8 mouse cellular contexts compared by ENCODE assay signal in genomic region chr6:59208685-59209298, GRCm38 (mm10). TPM values are rescaled to one million over a fixed set of nuclear protein-coding genes. Genes with fewer than 3 reads are reported as not detected.
DNase-seq lines count a peak whose midpoint lies in the region; ATAC-seq and TF ChIP-seq lines count a peak whose summit lies in the region.

Tigd2 (plus strand) TSS chr6:59208870.

- peak; percentile 96 for ATAC-seq in heart, embryonic 11.5 days (replicated peaks; ENCODE audit: insufficient number of reproducible peaks, low FRiP score, low TSS enrichment)
- peak; percentile 96 for ATAC-seq in kidney, embryonic 16.5 days (ENCODE audit: low FRiP score, low TSS enrichment)

- H3K9me3 ChIP-seq in heart, embryonic 11.5 days (replicated peaks; ENCODE audit: control insufficient read depth, low read length), result no peaks in the 10 kb centered on the region
- H3K9me3 ChIP-seq in kidney, embryonic 16.5 days (ENCODE audit: low read length), result no peaks in the 10 kb centered on the region

- peak within 1 kb of the TSS; percentile 76 for H3K4me3 ChIP-seq in bone marrow macrophage, adult 2 months (ENCODE audit: insufficient read depth, low read length)
- H3K4me3 ChIP-seq in embryonic fibroblast, embryonic 13.5 days (ENCODE audit: insufficient read depth, low read length), result peak within 1 kb of the TSS; percentile 92
- peak within 1 kb of the TSS; percentile 82 for H3K4me3 ChIP-seq in heart, embryonic 11.5 days (ENCODE audit: low read depth, low read length)
- H3K4me3 ChIP-seq in kidney, embryonic 16.5 days (ENCODE audit: low read length), result peak within 1 kb of the TSS; percentile 88
- peak within 1 kb of the TSS; percentile 97 for H3K4me3 ChIP-seq in liver, adult 2 months (ENCODE audit: insufficient read depth, low read depth, low read length)
- peak within 1 kb of the TSS; percentile 63 for H3K4me3 ChIP-seq in myocyte

- under 1% methylated on average over 62 of the region's 62 CpGs for WGBS in heart, embryonic 11.5 days (ENCODE audit: insufficient replicate concordance)
- WGBS in kidney, embryonic 16.5 days, result under 1% methylated on average over 58 of the region's 62 CpGs
- under 1% methylated on average over 62 of the region's 62 CpGs for WGBS in liver, adult 2 months

- peak; percentile 87 for DNase-seq in A20 (ENCODE audit: low read depth, low spot score)
- DNase-seq in liver, adult 2 months (ENCODE audit: extremely low read depth, low read depth, low spot score), result peak; percentile 57
- DNase-seq in splenic B cell, adult 2 months (ENCODE audit: low read depth, low spot score), result peak; percentile 94

- H3K9ac ChIP-seq in heart, embryonic 11.5 days (ENCODE audit: low read depth, low read length), result peak within 1 kb of the TSS; percentile 95
- H3K9ac ChIP-seq in kidney, embryonic 16.5 days (replicated peaks; ENCODE audit: low read length), result peak within 1 kb of the TSS; percentile 94
- H3K9ac ChIP-seq in liver, adult 2 months (ENCODE audit: low read depth, low read length), result peak within 1 kb of the TSS; percentile 97

- H3K79me2 ChIP-seq in liver, adult 2 months (ENCODE audit: control insufficient read depth, insufficient read depth, low read length), result no peaks in the 10 kb centered on the region
- H3K79me2 ChIP-seq in myocyte (ENCODE audit: control insufficient read depth, insufficient read depth), result no peaks in the 10 kb centered on the region

- peak within 1 kb of the TSS; percentile 34 for H3ac ChIP-seq in myocyte (ENCODE audit: control insufficient read depth, insufficient read length)

- peak within 1 kb of the TSS; percentile 66 for H3K27ac ChIP-seq in bone marrow macrophage, adult 2 months (ENCODE audit: insufficient read depth, low read depth, low read length)
- peak within 1 kb of the TSS; percentile 49; the same call in 1 of the 2 replicates for H3K27ac ChIP-seq in embryonic fibroblast, embryonic 13.5 days (ENCODE audit: insufficient read depth, low read length)
- H3K27ac ChIP-seq in heart, embryonic 11.5 days (ENCODE audit: low read depth, low read length), result peak within 1 kb of the TSS; percentile 84
- peak within 1 kb of the TSS; percentile 84 for H3K27ac ChIP-seq in kidney, embryonic 16.5 days (ENCODE audit: low read length)
- peak within 1 kb of the TSS; percentile 84 for H3K27ac ChIP-seq in liver, adult 2 months (replicated peaks; ENCODE audit: insufficient read depth, low read depth, low read length)

- H3K36me3 ChIP-seq in heart, embryonic 11.5 days (ENCODE audit: control insufficient read depth, insufficient read depth, low read length), result peaks cover 3% of the 10 kb centered on the region; the same call in 1 of the 2 replicates
- peaks cover 5% of the 10 kb centered on the region; the same call in 1 of the 2 replicates for H3K36me3 ChIP-seq in kidney, embryonic 16.5 days (ENCODE audit: insufficient read depth, low read length)
- peaks cover 2% of the 10 kb centered on the region for H3K36me3 ChIP-seq in liver, adult 2 months (ENCODE audit: control insufficient read depth, insufficient read depth, low read length)
- H3K36me3 ChIP-seq in myocyte (ENCODE audit: control insufficient read depth, insufficient read depth), result no peaks in the 10 kb centered on the region
- H3K36me3 ChIP-seq in splenic B cell, adult 2 months (ENCODE audit: control insufficient read depth, insufficient read depth, low read length, poor library complexity, severe bottlenecking), result 0 out of 2 replicates have a peak, but pooled peaks cover 3% of the 10 kb centered on the region

- peak; percentile 56; the same call in 1 of the 2 replicates for TF ChIP-seq CTCF in bone marrow macrophage, adult 2 months (IDR thresholded peaks at IDR 0.05; ENCODE audit: low read depth, low read length)
- peak; percentile 83 for TF ChIP-seq CTCF in embryonic fibroblast, embryonic 13.5 days (IDR thresholded peaks at IDR 0.05; ENCODE audit: borderline replicate concordance, insufficient read depth, low read length)
- peak; percentile 90 for TF ChIP-seq CTCF in liver, adult 2 months (IDR thresholded peaks at IDR 0.05; ENCODE audit: low read depth, low read length)

- peak within 1 kb of the TSS; percentile 80 for H3K4me2 ChIP-seq in heart, embryonic 11.5 days
- peak within 1 kb of the TSS; percentile 72 for H3K4me2 ChIP-seq in kidney, embryonic 16.5 days (replicated peaks; ENCODE audit: low read depth, low read length)
- peak within 1 kb of the TSS; percentile 72 for H3K4me2 ChIP-seq in myocyte (ENCODE audit: low read depth)

- no peaks in the 10 kb centered on the region for H3K27me3 ChIP-seq in heart, embryonic 11.5 days (ENCODE audit: control insufficient read depth, insufficient read depth, low read length)
- H3K27me3 ChIP-seq in kidney, embryonic 16.5 days (ENCODE audit: insufficient read depth, low read length), result no peaks in the 10 kb centered on the region
- H3K27me3 ChIP-seq in liver, adult 2 months (ENCODE audit: control insufficient read depth, insufficient read depth, low read length), result no peaks in the 10 kb centered on the region
- no peaks in the 10 kb centered on the region for H3K27me3 ChIP-seq in myocyte (ENCODE audit: control insufficient read depth, insufficient read depth, insufficient read length)
- 0 out of 2 replicates have a peak, but pooled peaks cover 2% of the 10 kb centered on the region for H3K27me3 ChIP-seq in splenic B cell, adult 2 months (ENCODE audit: control insufficient read depth, insufficient read depth, low read length, poor library complexity, severe bottlenecking)

- peaks cover 14% of the 10 kb centered on the region for H3K4me1 ChIP-seq in bone marrow macrophage, adult 2 months (ENCODE audit: control insufficient read depth, insufficient read depth, low read length)
- no peaks in the 10 kb centered on the region for H3K4me1 ChIP-seq in embryonic fibroblast, embryonic 13.5 days (ENCODE audit: control insufficient read depth, insufficient read depth, low read length)
- peaks cover 3% of the 10 kb centered on the region; the same call in 1 of the 2 replicates for H3K4me1 ChIP-seq in heart, embryonic 11.5 days (ENCODE audit: control insufficient read depth, insufficient read depth, low read length)
- H3K4me1 ChIP-seq in kidney, embryonic 16.5 days (ENCODE audit: insufficient read depth, low read length), result peaks cover 6% of the 10 kb centered on the region; the same call in 1 of the 2 replicates
- peaks cover 2% of the 10 kb centered on the region; the same call in 1 of the 2 replicates for H3K4me1 ChIP-seq in liver, adult 2 months (ENCODE audit: control insufficient read depth, insufficient read depth, low read length)

- no peak for TF ChIP-seq POLR2A in bone marrow macrophage, adult 2 months (IDR thresholded peaks at IDR 0.05; ENCODE audit: borderline replicate concordance, low read depth, low read length)
- TF ChIP-seq POLR2A in embryonic fibroblast, embryonic 13.5 days (IDR thresholded peaks at IDR 0.05; ENCODE audit: low read depth, low read length), result peak; percentile 88
- peak; percentile 78 for TF ChIP-seq POLR2A in liver, adult 2 months (IDR thresholded peaks at IDR 0.05; ENCODE audit: extremely low read depth, insufficient read depth, low read length)
- TF ChIP-seq POLR2A in myocyte (IDR thresholded peaks at IDR 0.05; ENCODE audit: insufficient read length, low read depth), result peak; percentile 94

TF ChIP-seq in myocyte, 11 proteins besides CTCF, POLR2A, EP300 and RAD21:
- TF ChIP-seq USF1 (IDR thresholded peaks at IDR 0.05; ENCODE audit: low read depth) (no peak), MAX (IDR thresholded peaks at IDR 0.05; ENCODE audit: low read depth) (no peak), MYOD1 (IDR thresholded peaks at IDR 0.05; ENCODE audit: control insufficient read depth in 1 of 3, insufficient read length in 2 of 3, low read depth in 2 of 3) (no peak), REST (IDR thresholded peaks at IDR 0.05; ENCODE audit: insufficient read depth, insufficient read length) (no peak), POLR2AphosphoS2 (IDR thresholded peaks at IDR 0.05; ENCODE audit: insufficient read length, low read depth) (peak; percentile 91), MYOG (IDR thresholded peaks at IDR 0.05; ENCODE audit: control insufficient read depth in 1 of 3, insufficient read depth in 1 of 3, insufficient read length in 2 of 3, low read depth in 2 of 3) (no peak), SRF (IDR thresholded peaks at IDR 0.05; ENCODE audit: control insufficient read depth, insufficient read length, low read depth) (peak; percentile 52), CEBPB (IDR thresholded peaks at IDR 0.05; ENCODE audit: insufficient read depth, poor library complexity, severe bottlenecking) (no peak), TCF3 (IDR thresholded peaks at IDR 0.05; ENCODE audit: insufficient read length, low read depth) (no peak), TCF12 (IDR thresholded peaks at IDR 0.05; ENCODE audit: insufficient read depth, poor library complexity, severe bottlenecking) (no peak), E2F4 (IDR thresholded peaks at IDR 0.05; ENCODE audit: insufficient read depth) (peak; percentile 3)
TF ChIP-seq in myocyte: peak in this region for 3.

RNA-seq across cellular contexts. Expression of gene Tigd2, which starts in this region (rescaled TPM):
- 12.6 and 13.6 TPM in 2 replicates for polyA plus RNA-seq in bone marrow macrophage, adult 2 months (2012; ENCODE audit: insufficient read depth, insufficient read length, missing spikeins)
- 8.4 and 9.2 TPM in 2 replicates for polyA plus RNA-seq in embryonic fibroblast, embryonic 13.5 days (2011; ENCODE audit: insufficient read length, low read depth, missing spikeins)
- polyA plus RNA-seq in heart, embryonic 11.5 days (2014; fragmentation: Nextera tagmentation; extraction: Ambion mirVana), result 22.2 and 23.9 TPM in 2 replicates
- 10.0 and 10.4 TPM in 2 replicates for polyA plus RNA-seq in kidney, embryonic 16.5 days (2015; fragmentation: Nextera tagmentation; extraction: Ambion mirVana)
- total RNA-seq in liver, adult 2 months (2014; rRNA removed), result 10.7 and 10.9 TPM in 2 replicates
- 2.9 and 3.3 TPM in 2 replicates for polyA plus RNA-seq in liver, adult 2 months (2012; rRNA removed)
- 5.1 TPM for polyA plus RNA-seq in myocyte (2012; fragmentation: generic; extraction: Trizol)

Comparison
In these comparisons a context has a peak if more than half of its experiments do, and no peak if none do; other contexts are left out.
1. Peak in every context shown above with its lines: DNase-seq, ATAC-seq, H3K4me3 ChIP-seq and H3K27ac ChIP-seq.